Comparison of ENCODE assay signal across 8 mouse cellular contexts in genomic region chr6:92091767-92092489, GRCm38 (mm10). TPM values are rescaled to one million over a fixed set of nuclear protein-coding genes. Genes with fewer than 3 reads are reported as not detected.
DNase-seq lines count a peak whose midpoint lies in the region; ATAC-seq and TF ChIP-seq lines count a peak whose summit lies in the region.

No protein-coding gene starts in this region.

- H3K4me3 ChIP-seq in G1E (ENCODE audit: low read depth, low read length), result peak overlapping the region; percentile 91
- peak overlapping the region; percentile 90 for H3K4me3 ChIP-seq in forebrain, embryonic 16.5 days (replicated peaks; ENCODE audit: low read length)
- H3K4me3 ChIP-seq in layer of hippocampus, adult 2 months, result peak overlapping the region; percentile 69
- H3K4me3 ChIP-seq in lung, embryonic 14.5 days (ENCODE audit: low read depth, low read length), result peak overlapping the region; percentile 88
- H3K4me3 ChIP-seq in olfactory bulb, adult 2 months (ENCODE audit: insufficient read depth, low read depth, low read length), result peak overlapping the region; percentile 98
- peak overlapping the region; percentile 81 for H3K4me3 ChIP-seq in thymus, adult 2 months (ENCODE audit: control insufficient read depth, insufficient read depth, low read length)

- no peaks in the 10 kb centered on the region for H3K27me3 ChIP-seq in G1E (ENCODE audit: insufficient read depth, low read length)
- no peaks in the 10 kb centered on the region for H3K27me3 ChIP-seq in forebrain, embryonic 16.5 days (replicated peaks; ENCODE audit: control insufficient read depth, insufficient read depth, low read length)
- H3K27me3 ChIP-seq in lung, embryonic 14.5 days (ENCODE audit: insufficient read depth, low read length), result no peaks in the 10 kb centered on the region
- no peaks in the 10 kb centered on the region for H3K27me3 ChIP-seq in thymus, adult 2 months (ENCODE audit: control insufficient read depth, insufficient read depth, low read length)

- 1% methylated on average over 59 of the region's 81 CpGs for WGBS in forebrain, embryonic 16.5 days
- WGBS in lung, embryonic 14.5 days, result under 1% methylated on average over 50 of the region's 81 CpGs
- WGBS in olfactory bulb, adult 2 months, result under 1% methylated on average over 66 of the region's 81 CpGs
- under 1% methylated on average over 76 of the region's 81 CpGs for WGBS in thymus, adult 2 months

- H3K27ac ChIP-seq in forebrain, embryonic 16.5 days (ENCODE audit: low read length), result peak overlapping the region; percentile 97
- peak overlapping the region; percentile 98 for H3K27ac ChIP-seq in layer of hippocampus, adult 2 months
- peak overlapping the region; percentile 100 for H3K27ac ChIP-seq in lung, embryonic 14.5 days (ENCODE audit: low read depth)
- H3K27ac ChIP-seq in olfactory bulb, adult 2 months (ENCODE audit: insufficient read depth, low read depth, low read length), result peak overlapping the region; percentile 85
- H3K27ac ChIP-seq in thymus, adult 2 months (ENCODE audit: control insufficient read depth, insufficient read depth, low read length), result peak overlapping the region; percentile 83

- H3K9me3 ChIP-seq in G1E (replicated peaks), result no peaks in the 10 kb centered on the region
- H3K9me3 ChIP-seq in forebrain, embryonic 16.5 days (ENCODE audit: control insufficient read depth, low read length), result no peaks in the 10 kb centered on the region
- no peaks in the 10 kb centered on the region for H3K9me3 ChIP-seq in lung, embryonic 14.5 days (ENCODE audit: low read depth, low read length)

- peak; percentile 92 for DNase-seq in G1E (ENCODE audit: low spot score)
- peak; percentile 100 for DNase-seq in cerebellum, adult 18-20 months
- peak; percentile 100 for DNase-seq in heart, postnatal 36 days
- peak; percentile 99 to 100 for DNase-seq in layer of hippocampus, adult 2 months (ENCODE audit: low spot score in 2 of 2)
- peak; percentile 99 for DNase-seq in lung, embryonic 14.5 days
- peak; percentile 100 for DNase-seq in thymus, adult 2 months

- TF ChIP-seq POLR2A in olfactory bulb, adult 2 months (IDR thresholded peaks at IDR 0.05; ENCODE audit: insufficient read depth, low read depth, low read length), result peak; percentile 73
- TF ChIP-seq POLR2A in thymus, adult 2 months (IDR thresholded peaks at IDR 0.05; ENCODE audit: control insufficient read depth, extremely low read depth, insufficient read depth, low read length, poor library complexity), result peak; percentile 88

- H3K36me3 ChIP-seq in G1E (replicated peaks), result peaks cover 8% of the 10 kb centered on the region
- no peaks in the 10 kb centered on the region for H3K36me3 ChIP-seq in forebrain, embryonic 16.5 days (ENCODE audit: control insufficient read depth, insufficient read depth)
- no peaks in the 10 kb centered on the region for H3K36me3 ChIP-seq in lung, embryonic 14.5 days (ENCODE audit: insufficient read depth)
- no peaks in the 10 kb centered on the region for H3K36me3 ChIP-seq in thymus, adult 2 months (ENCODE audit: control insufficient read depth, insufficient read depth, low read length)

- intact Hi-C loops in heart, postnatal 36 days (cut with DNase I), result loop anchor here (5.0 kb wide), 1 partner anchor 90 kb away; the partner anchor contains the start of gene Mrps25

- H3K4me1 ChIP-seq in G1E (ENCODE audit: insufficient read depth, low read depth, low read length), result peaks cover 36% of the 10 kb centered on the region
- peaks cover 27% of the 10 kb centered on the region for H3K4me1 ChIP-seq in forebrain, embryonic 16.5 days (replicated peaks; ENCODE audit: control insufficient read depth, insufficient read depth, low read length)
- H3K4me1 ChIP-seq in lung, embryonic 14.5 days (ENCODE audit: insufficient read depth), result peaks cover 12% of the 10 kb centered on the region; the same call in 1 of the 2 replicates
- H3K4me1 ChIP-seq in olfactory bulb, adult 2 months (ENCODE audit: control insufficient read depth, insufficient read depth, low read length), result no peaks in the 10 kb centered on the region
- peaks cover 2% of the 10 kb centered on the region; the same call in 1 of the 2 replicates for H3K4me1 ChIP-seq in thymus, adult 2 months (replicated peaks; ENCODE audit: control insufficient read depth, insufficient read depth, low read length)

- H3K9ac ChIP-seq in forebrain, embryonic 16.5 days (replicated peaks; ENCODE audit: low read depth, low read length), result peak overlapping the region; percentile 95
- H3K9ac ChIP-seq in lung, embryonic 14.5 days, result peak overlapping the region; percentile 98

- H3K4me2 ChIP-seq in forebrain, embryonic 16.5 days (ENCODE audit: low read length), result peak overlapping the region; percentile 82
- H3K4me2 ChIP-seq in lung, embryonic 14.5 days, result peak overlapping the region; percentile 90

- TF ChIP-seq CTCF in G1E (IDR thresholded peaks at IDR 0.05; ENCODE audit: low read depth, low read length), result no peak
- no peak for TF ChIP-seq CTCF in layer of hippocampus, adult 2 months (conservative IDR thresholded peaks at IDR 0.05)
- no peak for TF ChIP-seq CTCF in lung, embryonic 14.5 days (IDR thresholded peaks at IDR 0.05; ENCODE audit: low read depth)
- no peak for TF ChIP-seq CTCF in olfactory bulb, adult 2 months (IDR thresholded peaks at IDR 0.05; ENCODE audit: insufficient read depth, low read depth, low read length)
- TF ChIP-seq CTCF in thymus, adult 2 months (IDR thresholded peaks at IDR 0.05; ENCODE audit: borderline replicate concordance, control insufficient read depth, extremely low read depth, insufficient read depth, low read length, poor library complexity), result peak; percentile 64; the same call in 1 of the 2 replicates

- peak; percentile 99 for ATAC-seq in G1E (ENCODE audit: extremely low read depth, insufficient number of reproducible peaks, low FRiP score, poor library complexity, severe bottlenecking)
- ATAC-seq in forebrain, embryonic 16.5 days, result peak; percentile 98
- peak; percentile 99 for ATAC-seq in lung, embryonic 14.5 days (ENCODE audit: insufficient read depth)

RNA-seq across cellular contexts. Expression of gene Nr2c2, which starts 0.7 kb away (rescaled TPM):
- 48.0 and 60.9 TPM in 2 replicates for total RNA-seq in G1E (2014; fragmentation: Nextera tagmentation)
- total RNA-seq in G1E (2017), result 43.1 and 47.9 TPM in 2 replicates
- 4.5 and 5.6 TPM in 2 replicates for polyA plus RNA-seq in G1E (2012)
- polyA plus RNA-seq in forebrain, embryonic 16.5 days (2015; fragmentation: Nextera tagmentation; extraction: Ambion mirVana), result 21.5 and 25.8 TPM in 2 replicates
- total RNA-seq in heart, postnatal 36 days (2021), result 10 to 100 TPM; 23.1 to 26.3 TPM
- 10 to 100 TPM; 88.6 to 92.3 TPM for total RNA-seq in layer of hippocampus, adult 2 months (2021)
- polyA plus RNA-seq in lung, embryonic 14.5 days (2014; fragmentation: Nextera tagmentation; extraction: Ambion mirVana), result 32.3 and 33.4 TPM in 2 replicates
- polyA plus RNA-seq in olfactory bulb, adult 2 months (2012; ENCODE audit: insufficient read depth, insufficient read length, low replicate concordance, missing spikeins), result not detected in 2 replicates
- polyA plus RNA-seq in thymus, adult 2 months (2012; rRNA removed), result 52.6 and 54.6 TPM in 2 replicates

Comparison
In these comparisons a context has a peak if more than half of its experiments do, and no peak if none do; other contexts are left out.
1. Peak in every context shown above with its lines: DNase-seq, ATAC-seq, H3K4me3 ChIP-seq and H3K27ac ChIP-seq.